In genomic region chr16:49766326-49766725, GRCm38 (mm10) we compare ENCODE assay signal across 8 mouse cellular contexts. TPM values are rescaled to one million over a fixed set of nuclear protein-coding genes. Genes with fewer than 3 reads are reported as not detected.
DNase-seq lines count a peak whose midpoint lies in the region; ATAC-seq and TF ChIP-seq lines count a peak whose summit lies in the region.

No protein-coding gene starts in this region.

- H3K36me3 ChIP-seq in embryonic facial prominence, embryonic 11.5 days (replicated peaks; ENCODE audit: control insufficient read depth, insufficient read depth, low read depth, low read length), result no peaks in the 10 kb centered on the region
- H3K36me3 ChIP-seq in embryonic facial prominence, embryonic 10.5 days (replicated peaks), result peaks cover 8% of the 10 kb centered on the region; the same call in 1 of the 2 replicates
- H3K36me3 ChIP-seq in lung, postnatal 0 days (ENCODE audit: insufficient read depth, low read length), result no peaks in the 10 kb centered on the region; the same call in 1 of the 2 replicates

- peak; percentile 36 for DNase-seq in embryonic facial prominence, embryonic 11.5 days (ENCODE audit: low spot score)
- DNase-seq in embryonic facial prominence, embryonic 10.5 days (ENCODE audit: low spot score), result no peak
- peak; percentile 81 for DNase-seq in 3T3-L1 (ENCODE audit: low read depth, low spot score)
- DNase-seq in adrenal gland, postnatal 25 days, result peak; percentile 10
- peak; percentile 27 to 34 for DNase-seq in heart, postnatal 36 days
- peak; percentile 78 for DNase-seq in lung, postnatal 0 days (ENCODE audit: low spot score)
- peak; percentile 16 for DNase-seq in yolk sac, embryonic 10.5 days (ENCODE audit: low spot score)
- no peak for DNase-seq in right cerebral cortex, postnatal 25 days

- TF ChIP-seq CTCF in lung, postnatal 0 days (IDR thresholded peaks at IDR 0.05), result peak; percentile 79

- no peaks in the 10 kb centered on the region for H3K4me1 ChIP-seq in embryonic facial prominence, embryonic 11.5 days (ENCODE audit: control insufficient read depth, insufficient read depth, low read length)
- H3K4me1 ChIP-seq in embryonic facial prominence, embryonic 10.5 days, result no peaks in the 10 kb centered on the region
- no peaks in the 10 kb centered on the region for H3K4me1 ChIP-seq in lung, postnatal 0 days (ENCODE audit: insufficient read depth, low read depth, low read length)

- TF ChIP-seq EP300 in lung, postnatal 0 days (IDR thresholded peaks at IDR 0.05), result no peak

- intact Hi-C loops in heart, postnatal 36 days (cut with DNase I), result loop anchor here (2.0 to 5.0 kb wide), 3 partner anchors 71 to 281 kb away; no protein-coding TSS in a partner anchor

- H3K4me2 ChIP-seq in embryonic facial prominence, embryonic 11.5 days (ENCODE audit: low read depth, low read length), result no peak overlapping the region
- no peak overlapping the region for H3K4me2 ChIP-seq in lung, postnatal 0 days (replicated peaks; ENCODE audit: low read depth, low read length)

- H3K27me3 ChIP-seq in embryonic facial prominence, embryonic 11.5 days (ENCODE audit: control insufficient read depth, insufficient read depth, low read length), result no peaks in the 10 kb centered on the region
- no peaks in the 10 kb centered on the region for H3K27me3 ChIP-seq in embryonic facial prominence, embryonic 10.5 days (replicated peaks; ENCODE audit: low read depth, poor library complexity, severe bottlenecking)
- H3K27me3 ChIP-seq in lung, postnatal 0 days (replicated peaks; ENCODE audit: insufficient read depth, low read length), result no peaks in the 10 kb centered on the region

- no peak overlapping the region for H3K4me3 ChIP-seq in embryonic facial prominence, embryonic 11.5 days (ENCODE audit: low read depth, low read length)
- H3K4me3 ChIP-seq in embryonic facial prominence, embryonic 10.5 days, result no peak overlapping the region
- no peak overlapping the region for H3K4me3 ChIP-seq in lung, postnatal 0 days (ENCODE audit: low read depth, low read length)

- H3K27ac ChIP-seq in embryonic facial prominence, embryonic 11.5 days (replicated peaks; ENCODE audit: low read depth, low read length), result no peak overlapping the region
- no peak overlapping the region for H3K27ac ChIP-seq in embryonic facial prominence, embryonic 10.5 days (replicated peaks)
- no peak overlapping the region for H3K27ac ChIP-seq in lung, postnatal 0 days (ENCODE audit: low read length)

- no peaks in the 10 kb centered on the region for H3K9me3 ChIP-seq in embryonic facial prominence, embryonic 11.5 days (replicated peaks; ENCODE audit: control insufficient read depth, low read length)
- H3K9me3 ChIP-seq in embryonic facial prominence, embryonic 10.5 days, result no peaks in the 10 kb centered on the region
- H3K9me3 ChIP-seq in lung, postnatal 0 days (ENCODE audit: low read length), result no peaks in the 10 kb centered on the region

- no peak overlapping the region for H3K9ac ChIP-seq in embryonic facial prominence, embryonic 11.5 days (replicated peaks; ENCODE audit: low read length)
- H3K9ac ChIP-seq in lung, postnatal 0 days (replicated peaks; ENCODE audit: low read depth), result no peak overlapping the region

- 71% methylated on average over 3 of the region's 3 CpGs for WGBS in embryonic facial prominence, embryonic 11.5 days
- WGBS in embryonic facial prominence, embryonic 10.5 days, result 63% methylated on average over 3 of the region's 3 CpGs
- WGBS in lung, postnatal 0 days, result 37% methylated on average over 3 of the region's 3 CpGs

- ATAC-seq in embryonic facial prominence, embryonic 11.5 days (replicated peaks; ENCODE audit: insufficient number of reproducible peaks, low FRiP score, low TSS enrichment, low read depth), result no peak
- ATAC-seq in lung, postnatal 0 days, result peak; percentile 77

RNA-seq across cellular contexts. Expression of gene Cd47, which starts 34.0 kb away (rescaled TPM):
- polyA plus RNA-seq in embryonic facial prominence, embryonic 11.5 days (2014; fragmentation: Nextera tagmentation; extraction: Ambion mirVana), result 48.5 and 50.3 TPM in 2 replicates
- 27.6 and 32.2 TPM in 2 replicates for polyA plus RNA-seq in embryonic facial prominence, embryonic 10.5 days (2016; fragmentation: Nextera tagmentation; extraction: Ambion mirVana)
- 175 and 220 TPM in 2 replicates for total RNA-seq in adrenal gland, postnatal 25 days (2021)
- 10 to 100 TPM; 82.9 to 83.0 TPM for total RNA-seq in heart, postnatal 36 days (2021)
- polyA plus RNA-seq in lung, postnatal 0 days (2015; fragmentation: Nextera tagmentation; extraction: Ambion mirVana), result 219 and 245 TPM in 2 replicates

Comparison
In these comparisons a context has a peak if more than half of its experiments do, and no peak if none do; other contexts are left out.
1. DNase-seq: peak in embryonic facial prominence, embryonic 11.5 days (single experiment), 3T3-L1 (single experiment), adrenal gland, postnatal 25 days (single experiment), heart, postnatal 36 days (2 of 2), lung, postnatal 0 days (single experiment) and yolk sac, embryonic 10.5 days (single experiment); none in embryonic facial prominence, embryonic 10.5 days (single experiment) and right cerebral cortex, postnatal 25 days (single experiment).